31 mouse cellular contexts compared by ENCODE assay signal in the genomic region with DNA sequence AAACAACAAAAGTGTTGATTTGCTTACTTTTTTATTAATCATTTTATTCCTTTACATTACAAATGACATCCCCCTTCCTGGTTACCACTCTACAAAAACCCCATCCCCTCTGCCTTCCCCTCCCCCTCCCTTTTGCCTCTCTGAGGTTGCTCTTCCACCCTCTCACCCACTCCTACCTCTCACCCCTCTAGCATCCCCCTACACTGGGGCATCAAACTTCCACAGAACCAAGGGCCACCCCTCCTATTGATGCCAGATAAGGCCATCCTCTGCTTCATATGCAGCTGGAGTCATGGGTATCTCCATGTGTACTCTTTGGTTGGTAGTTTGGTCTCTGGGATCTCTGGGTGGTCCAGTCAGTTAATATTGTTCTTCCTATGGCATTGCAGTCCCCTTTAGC.
"Had no signal": no experiment of that assay in that cellular context is flagged by ENCODE, and none has a peak within 500 bp of the region (broad histone marks: within the 10 kb centered on the region; RNA-seq: fewer than 3 reads in every experiment).

No protein-coding gene starts in this region.

- H3K4me2 ChIP-seq: limb, embryonic 12.5 days; limb, embryonic 13.5 days; limb, embryonic 15.5 days; liver, embryonic 11.5 days; liver, embryonic 12.5 days; liver, embryonic 13.5 days; liver, embryonic 15.5 days; lung, embryonic 14.5 days; lung, embryonic 15.5 days; midbrain, embryonic 12.5 days; midbrain, embryonic 13.5 days; midbrain, embryonic 15.5 days; neural tube, embryonic 12.5 days; neural tube, embryonic 13.5 days had no signal

- DNase-seq: left cerebral cortex, postnatal 4 days; liver; liver, embryonic 13.5 days; liver, postnatal 0 days; lung, adult 18-20 months; lung, adult 2 months; lung, embryonic 14.5 days; lung, postnatal 10 days; lung, postnatal 14 days; lung, postnatal 36 days; lung, postnatal 4 days had no signal

- H3K9ac ChIP-seq: limb, embryonic 12.5 days; limb, embryonic 13.5 days; limb, embryonic 15.5 days; liver, embryonic 12.5 days; liver, embryonic 13.5 days; liver, embryonic 14.5 days; liver, embryonic 15.5 days; liver, postnatal 0 days; lung, embryonic 14.5 days; lung, embryonic 15.5 days; midbrain, embryonic 12.5 days; midbrain, embryonic 13.5 days; midbrain, embryonic 15.5 days; neural tube, embryonic 12.5 days; neural tube, embryonic 13.5 days had no signal

- H3K27me3 ChIP-seq: limb, embryonic 12.5 days; limb, embryonic 13.5 days; limb, embryonic 15.5 days; liver, embryonic 12.5 days; liver, embryonic 13.5 days; liver, embryonic 15.5 days; lung, embryonic 15.5 days; megakaryocyte, embryonic 14.5 days; midbrain, embryonic 12.5 days; midbrain, embryonic 13.5 days; midbrain, embryonic 15.5 days; neural tube, embryonic 12.5 days; neural tube, embryonic 13.5 days had no signal

- H3K36me3 ChIP-seq: limb, embryonic 15.5 days; liver, embryonic 12.5 days; liver, embryonic 13.5 days; liver, embryonic 15.5 days; lung, embryonic 15.5 days; midbrain, embryonic 12.5 days; midbrain, embryonic 15.5 days had no signal

- H3K9me3 ChIP-seq: limb, embryonic 10.5 days; limb, embryonic 12.5 days; limb, embryonic 13.5 days; limb, embryonic 15.5 days; liver, embryonic 12.5 days; liver, embryonic 13.5 days; liver, embryonic 15.5 days; lung, embryonic 15.5 days; megakaryocyte, embryonic 14.5 days; midbrain, embryonic 10.5 days; midbrain, embryonic 12.5 days; midbrain, embryonic 13.5 days; midbrain, embryonic 15.5 days; neural tube, embryonic 12.5 days; neural tube, embryonic 13.5 days had no signal

- H3K27ac ChIP-seq: limb, embryonic 10.5 days; limb, embryonic 12.5 days; limb, embryonic 13.5 days; limb, embryonic 15.5 days; liver, embryonic 12.5 days; liver, embryonic 13.5 days; liver, embryonic 14.5 days; liver, embryonic 15.5 days; lung, embryonic 15.5 days; macrophage; midbrain, embryonic 10.5 days; midbrain, embryonic 12.5 days; midbrain, embryonic 13.5 days; midbrain, embryonic 15.5 days; neural tube, embryonic 12.5 days; neural tube, embryonic 13.5 days had no signal

- H3K4me3 ChIP-seq: limb, embryonic 10.5 days; limb, embryonic 12.5 days; limb, embryonic 13.5 days; limb, embryonic 15.5 days; liver, embryonic 12.5 days; liver, embryonic 13.5 days; liver, embryonic 15.5 days; lung, embryonic 15.5 days; megakaryocyte, embryonic 14.5 days; midbrain, embryonic 10.5 days; midbrain, embryonic 12.5 days; midbrain, embryonic 13.5 days; midbrain, embryonic 15.5 days; myocyte; neural tube, embryonic 12.5 days; neural tube, embryonic 13.5 days had no signal

- ATAC-seq: liver, embryonic 12.5 days; liver, postnatal 0 days; lung, postnatal 0 days; midbrain, embryonic 13.5 days; midbrain, embryonic 15.5 days; midbrain, embryonic 16.5 days had no signal

- H3K4me1 ChIP-seq: limb, embryonic 12.5 days; limb, embryonic 13.5 days; lung, embryonic 15.5 days; neural tube, embryonic 12.5 days had no signal
